ENCODE assay signal across 22 mouse cellular contexts in the genomic region with DNA sequence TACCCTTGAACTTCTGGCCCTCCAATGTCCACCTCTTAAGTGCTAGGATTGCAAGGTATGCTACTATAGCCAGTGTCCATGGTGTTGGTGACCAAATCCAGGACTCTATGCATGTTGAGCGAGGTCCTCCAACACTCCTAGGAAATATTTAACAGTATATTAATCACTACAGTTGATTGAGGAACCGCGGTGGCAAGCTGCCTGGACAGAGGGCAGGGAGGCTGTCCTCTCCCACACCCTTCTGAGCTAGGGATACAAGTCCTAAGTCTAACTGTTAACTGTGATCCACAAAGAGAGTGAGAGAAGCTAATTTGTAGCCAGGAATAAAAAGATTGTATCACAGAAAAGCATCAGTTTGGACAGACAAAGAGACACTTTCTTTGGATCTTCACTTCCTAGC.
DNase-seq lines count a peak whose midpoint lies in the region; ATAC-seq lines count a peak whose summit lies in the region.
"Had no signal": no experiment of that assay in that cellular context is flagged by ENCODE, and none has a peak within 500 bp of the region (broad histone marks: within the 10 kb centered on the region; RNA-seq: fewer than 3 reads in every experiment).

No protein-coding gene starts in this region.

- no peaks in the 10 kb centered on the region for H3K27me3 ChIP-seq in kidney, embryonic 14.5 days (ENCODE audit: control insufficient read depth, insufficient read depth, low read length)
- H3K27me3 ChIP-seq: forebrain, embryonic 13.5 days; hindbrain, embryonic 12.5 days had no signal

- no peaks in the 10 kb centered on the region for H3K36me3 ChIP-seq in kidney, embryonic 14.5 days (ENCODE audit: control insufficient read depth, insufficient read depth, low read length)
- H3K36me3 ChIP-seq: embryonic facial prominence, embryonic 10.5 days; G1E; heart, embryonic 13.5 days; hindbrain, embryonic 12.5 days had no signal

- H3K9ac ChIP-seq in kidney, embryonic 14.5 days (ENCODE audit: low read depth, low read length): no peak overlapping the region
- H3K9ac ChIP-seq: forebrain, embryonic 13.5 days; forebrain, postnatal 0 days; heart, embryonic 13.5 days; hindbrain, embryonic 12.5 days had no signal

- H3K9me3 ChIP-seq in kidney, embryonic 14.5 days (ENCODE audit: control insufficient read depth, low read length): no peaks in the 10 kb centered on the region
- H3K9me3 ChIP-seq: embryonic facial prominence, embryonic 10.5 days; forebrain, embryonic 13.5 days; heart, embryonic 13.5 days; hindbrain, embryonic 12.5 days had no signal

- peak; percentile 7 for DNase-seq in adrenal gland, postnatal 10 days
- no peak for DNase-seq in adrenal gland, postnatal 14 days
- peak; percentile 27 to 30 for DNase-seq in kidney, adult 8-10 months
- peak; percentile 65 for DNase-seq in kidney, adult 9 months
- peak; percentile 14 to 55 for DNase-seq in kidney, postnatal 25 days
- DNase-seq in urinary bladder, adult 2 months (ENCODE audit: low spot score): no peak
- no peak for DNase-seq in T-cell, adult 2 months (ENCODE audit: low spot score)
- DNase-seq: adrenal gland, postnatal 25 days; B cell, adult 2 months; cerebellum, adult 18-20 months; cerebellum, adult 9-11 months; cerebellum, postnatal 36 days; forebrain, postnatal 0 days; gastrocnemius, postnatal 14 days; heart, postnatal 36 days had no signal

- H3K4me2 ChIP-seq in kidney, embryonic 14.5 days (replicated peaks; ENCODE audit: low read depth, low read length): no peak overlapping the region
- H3K4me2 ChIP-seq: forebrain, embryonic 13.5 days; heart, embryonic 13.5 days; hindbrain, embryonic 12.5 days had no signal

- ATAC-seq in kidney, embryonic 14.5 days (ENCODE audit: low FRiP score, low TSS enrichment): no peak
- ATAC-seq: CD4-positive, CD25-positive, alpha-beta regulatory T cell, adult 4 months; forebrain, embryonic 13.5 days; forebrain, postnatal 0 days had no signal

- no peak overlapping the region for H3K4me3 ChIP-seq in kidney, embryonic 14.5 days (ENCODE audit: low read length)
- H3K4me3 ChIP-seq: embryonic facial prominence, embryonic 10.5 days; forebrain, embryonic 13.5 days; heart, embryonic 13.5 days; hindbrain, embryonic 12.5 days had no signal

- 74% methylated on average over 3 of the region's 3 CpGs for WGBS in kidney, embryonic 14.5 days

- H3K27ac ChIP-seq in kidney, embryonic 14.5 days (ENCODE audit: low read depth, low read length): no peak overlapping the region
- H3K27ac ChIP-seq: embryonic facial prominence, embryonic 10.5 days; forebrain, embryonic 13.5 days; heart, embryonic 13.5 days; hindbrain, embryonic 12.5 days had no signal

- H3K4me1 ChIP-seq in kidney, embryonic 14.5 days (ENCODE audit: control insufficient read depth, insufficient read depth, low read length): no peaks in the 10 kb centered on the region
- H3K4me1 ChIP-seq: embryonic facial prominence, embryonic 10.5 days; forebrain, embryonic 13.5 days; heart, embryonic 13.5 days; hindbrain, embryonic 12.5 days had no signal

Comparison
In these comparisons a context has a peak if more than half of its experiments do, and no peak if none do; other contexts are left out.
1. DNase-seq: peak in adrenal gland, postnatal 10 days (single experiment), kidney, adult 8-10 months (2 of 2), kidney, adult 9 months (single experiment) and kidney, postnatal 25 days (2 of 2); none in adrenal gland, postnatal 14 days (single experiment), urinary bladder, adult 2 months (single experiment) and T-cell, adult 2 months (single experiment).